Mouse (Mus musculus): ENCODE results near the gene Rbm25. TPM values are rescaled to one million over a fixed set of nuclear protein-coding genes. Genes with fewer than 3 reads are reported as not detected.
"Not testable (repeated sequence)": the region's sequence is repeated elsewhere in the genome, so short reads cannot be mapped to it uniquely, and the experiment has no call there.

The Rbm25 gene
- 130 and 157 TPM in 2 replicates for polyA plus RNA-seq (2012; rRNA removed)

DNA sequence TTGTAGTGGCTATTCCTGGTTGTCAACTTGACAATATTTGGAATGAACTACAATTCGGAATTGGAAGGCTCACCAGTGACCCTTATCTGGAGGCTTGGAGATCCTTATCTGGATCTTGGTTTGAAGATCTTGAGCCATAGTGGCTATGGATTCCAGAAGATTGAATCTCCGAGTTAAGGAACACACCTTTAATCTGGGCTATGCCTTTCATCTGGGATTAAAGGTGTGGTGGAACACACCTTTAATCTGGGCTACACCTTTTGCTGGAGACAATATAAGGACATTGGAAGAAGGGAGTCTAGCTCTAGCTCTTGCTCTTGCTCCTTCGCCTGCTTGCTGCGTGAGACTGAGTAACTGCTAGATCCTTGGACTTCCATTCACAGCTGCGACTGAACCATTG, at the start of gene Rbm25:
Rbm25 (plus strand) TSS at position 301 of the 400 bp plus-strand sequence.
- H3K4me1 ChIP-seq (ENCODE audit: control insufficient read depth, insufficient read depth, low read length), result not testable (repeated sequence)
- peak within 1 kb of the TSS; percentile 86 for H3K27ac ChIP-seq (ENCODE audit: insufficient read depth, low read length)
- H3K4me3 ChIP-seq (ENCODE audit: insufficient read depth, low read length), result peak within 1 kb of the TSS; percentile 80

- Histone ChIP-seq H3K4me1 (ENCODE audit: control insufficient read depth, insufficient read depth, low read length) (peaks cover 1% of the 10 kb centered on the region; the same call in 1 of the 2 replicates), H3K4me3 (ENCODE audit: insufficient read depth, low read length) (no peak overlapping the region), H3K27ac (ENCODE audit: insufficient read depth, low read length) (peak overlapping the region; percentile 77; the same call in 1 of the 2 replicates)
- TF ChIP-seq CTCF (IDR thresholded peaks at IDR 0.05; ENCODE audit: extremely low read depth, insufficient read depth, low read length), result no peak
- no peak for TF ChIP-seq POLR2A (IDR thresholded peaks at IDR 0.05; ENCODE audit: extremely low read depth, insufficient read depth, low read length)
These were observed 48.9 kb upstream of the Rbm25 start for GRCm38 (mm10) chr12:83582106-83582505.

DNA sequence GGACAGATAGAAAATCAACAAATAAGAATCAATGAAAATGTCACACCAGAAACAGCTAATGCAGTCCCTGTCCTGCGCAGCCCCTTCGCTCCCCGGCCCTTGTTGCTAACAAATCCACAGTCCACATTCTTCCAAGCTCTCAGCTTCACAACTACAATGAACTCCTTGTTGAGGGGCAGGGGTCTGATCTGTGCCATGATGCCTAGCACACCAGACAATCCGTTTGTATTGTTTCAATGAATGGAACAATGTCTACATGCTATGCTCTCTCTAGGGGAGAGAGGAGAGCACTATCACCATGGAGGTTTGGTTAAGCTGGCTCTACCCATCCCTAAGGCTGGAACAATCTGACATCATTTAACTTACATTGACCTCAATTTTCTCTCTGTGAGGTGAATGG, 48.3 kb upstream of the Rbm25 start:
- TF ChIP-seq CTCF (IDR thresholded peaks at IDR 0.05; ENCODE audit: extremely low read depth, insufficient read depth, low read length) (no peak), POLR2A (IDR thresholded peaks at IDR 0.05; ENCODE audit: extremely low read depth, insufficient read depth, low read length) (no peak)
- no peak overlapping the region for H3K4me3 ChIP-seq (ENCODE audit: insufficient read depth, low read length)
- H3K27ac ChIP-seq (ENCODE audit: insufficient read depth, low read length), result peak overlapping the region; percentile 37; the same call in 1 of the 2 replicates
- peaks cover 2% of the 10 kb centered on the region; the same call in 1 of the 2 replicates for H3K4me1 ChIP-seq (ENCODE audit: control insufficient read depth, insufficient read depth, low read length)

- H3K4me1 ChIP-seq (ENCODE audit: control insufficient read depth, insufficient read depth, low read length), result peaks cover 6% of the 10 kb centered on the region; the same call in 1 of the 2 replicates
- no peak for TF ChIP-seq POLR2A (IDR thresholded peaks at IDR 0.05; ENCODE audit: extremely low read depth, insufficient read depth, low read length)
- TF ChIP-seq CTCF (IDR thresholded peaks at IDR 0.05; ENCODE audit: extremely low read depth, insufficient read depth, low read length), result no peak
- H3K27ac ChIP-seq (ENCODE audit: insufficient read depth, low read length), result no peak overlapping the region
- no peak overlapping the region for H3K4me3 ChIP-seq (ENCODE audit: insufficient read depth, low read length)
These were observed 44.4 kb upstream of the Rbm25 start for GRCm38 (mm10) chr12:83586628-83587027.

- no peak for TF ChIP-seq POLR2A (IDR thresholded peaks at IDR 0.05; ENCODE audit: extremely low read depth, insufficient read depth, low read length)
- TF ChIP-seq CTCF (IDR thresholded peaks at IDR 0.05; ENCODE audit: extremely low read depth, insufficient read depth, low read length), result no peak
- Histone ChIP-seq H3K27ac (ENCODE audit: insufficient read depth, low read length) (no peak overlapping the region), H3K4me3 (ENCODE audit: insufficient read depth, low read length) (no peak overlapping the region), H3K4me1 (ENCODE audit: control insufficient read depth, insufficient read depth, low read length) (peaks cover 10% of the 10 kb centered on the region)
These were observed 39.1 kb upstream of the Rbm25 start for GRCm38 (mm10) chr12:83591754-83592501.

DNA sequence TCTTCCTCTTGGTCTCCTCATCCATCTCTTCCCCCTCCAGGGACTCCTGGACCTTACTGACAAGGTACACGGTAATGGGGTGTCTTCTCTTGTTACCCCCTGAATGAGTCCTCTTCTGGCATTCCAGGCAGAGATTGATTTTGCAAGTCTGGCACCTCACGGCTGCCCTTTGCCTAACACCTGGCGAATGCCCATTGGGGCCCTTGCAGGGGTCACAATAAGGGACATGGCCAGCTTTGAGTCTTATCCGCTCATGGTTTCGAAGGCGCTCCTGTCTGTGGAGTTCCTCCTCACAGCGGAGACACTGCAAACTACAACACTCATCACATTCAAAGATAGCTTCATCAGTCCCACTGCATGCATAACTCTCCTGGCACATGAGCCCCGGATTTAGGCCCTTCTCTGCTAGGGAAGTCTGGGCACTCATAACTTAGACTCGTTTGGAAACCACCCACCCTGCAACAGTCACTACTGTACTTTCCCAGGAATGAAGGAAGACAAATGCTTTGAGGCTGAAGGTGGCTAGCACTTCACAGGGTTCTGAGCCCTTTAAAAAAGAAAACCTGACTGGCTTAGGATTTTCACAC, 36.5 kb upstream of the Rbm25 start:
- Histone ChIP-seq H3K4me1 (ENCODE audit: control insufficient read depth, insufficient read depth, low read length) (peaks cover 7% of the 10 kb centered on the region; the same call in 1 of the 2 replicates), H3K4me3 (ENCODE audit: insufficient read depth, low read length) (no peak overlapping the region), H3K27ac (ENCODE audit: insufficient read depth, low read length) (no peak overlapping the region)
- TF ChIP-seq CTCF (IDR thresholded peaks at IDR 0.05; ENCODE audit: extremely low read depth, insufficient read depth, low read length) (no peak), POLR2A (IDR thresholded peaks at IDR 0.05; ENCODE audit: extremely low read depth, insufficient read depth, low read length) (no peak)

DNA sequence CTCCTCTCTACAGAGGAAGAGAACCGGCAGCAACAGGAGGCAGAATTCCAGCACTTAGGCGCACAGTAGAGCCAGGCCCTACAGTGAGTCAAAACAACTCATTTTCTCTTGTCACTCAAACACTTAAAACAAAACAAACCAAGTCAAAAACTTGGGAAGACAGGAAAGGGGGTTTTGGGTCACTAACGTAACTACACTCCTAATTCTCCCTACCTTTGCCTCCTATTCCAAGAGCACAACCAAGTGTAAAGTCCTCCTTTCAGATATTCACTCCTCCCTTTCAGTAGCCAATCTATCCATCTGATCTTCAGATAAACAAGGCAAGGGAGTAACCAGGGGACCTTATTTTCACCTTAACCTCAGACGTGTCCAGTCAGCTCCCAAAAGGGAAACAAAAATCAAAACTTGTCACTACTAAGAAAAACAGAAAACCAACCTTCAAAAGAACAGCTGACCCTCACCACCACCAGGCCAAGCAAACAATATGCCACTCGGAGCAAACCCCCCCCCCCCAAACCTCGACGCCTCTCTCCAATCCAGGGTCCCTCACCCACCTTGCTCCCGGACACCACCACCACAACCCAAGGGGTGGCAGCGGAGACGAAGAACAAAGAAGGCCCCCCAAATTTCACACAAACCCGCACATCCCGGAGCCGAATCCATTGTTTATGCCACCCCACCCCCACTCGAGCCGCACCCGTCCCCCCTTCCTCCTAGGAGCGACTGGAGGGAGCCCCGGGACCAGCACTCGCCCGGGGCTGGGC, 34.7 kb upstream of the Rbm25 start:
- Histone ChIP-seq H3K4me1 (ENCODE audit: control insufficient read depth, insufficient read depth, low read length) (peaks cover 6% of the 10 kb centered on the region; the same call in 1 of the 2 replicates), H3K4me3 (ENCODE audit: insufficient read depth, low read length) (peak overlapping the region; percentile 44), H3K27ac (ENCODE audit: insufficient read depth, low read length) (no peak overlapping the region)
- TF ChIP-seq CTCF (IDR thresholded peaks at IDR 0.05; ENCODE audit: extremely low read depth, insufficient read depth, low read length) (no peak), POLR2A (IDR thresholded peaks at IDR 0.05; ENCODE audit: extremely low read depth, insufficient read depth, low read length) (no peak)

DNA sequence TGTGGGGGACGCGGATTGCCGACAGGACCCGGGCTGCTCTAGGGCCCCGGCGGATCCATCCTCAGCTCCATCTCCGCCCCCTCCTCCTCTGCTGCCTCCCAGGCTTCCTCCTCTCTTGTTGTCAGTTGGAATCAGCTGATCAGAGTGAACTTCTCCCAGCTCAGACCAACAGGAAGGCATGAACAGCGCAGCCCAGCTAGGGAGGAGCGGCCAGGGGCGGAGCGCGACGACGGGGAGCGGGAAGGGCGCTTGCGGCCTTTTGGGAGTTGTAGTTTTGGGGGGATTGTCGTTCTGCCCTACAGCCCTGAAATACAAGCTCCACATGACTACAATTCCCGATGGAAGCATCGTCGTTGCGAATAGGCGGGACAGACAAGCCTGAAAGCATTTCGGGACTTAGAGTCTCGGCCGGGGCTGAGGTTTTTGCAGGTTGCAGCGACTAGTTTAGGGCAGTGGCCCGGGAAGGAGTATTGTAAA, 34.0 kb upstream of the Rbm25 start, which contains the start of gene Zfyve1:
Zfyve1 (minus strand) TSS at position 198 of the 477 bp plus-strand sequence.
- TF ChIP-seq CTCF (IDR thresholded peaks at IDR 0.05; ENCODE audit: extremely low read depth, insufficient read depth, low read length), result no peak
- TF ChIP-seq POLR2A (IDR thresholded peaks at IDR 0.05; ENCODE audit: extremely low read depth, insufficient read depth, low read length), result peak; percentile 86
- H3K4me3 ChIP-seq (ENCODE audit: insufficient read depth, low read length), result peak within 1 kb of the TSS; percentile 44
- no peak within 1 kb of the TSS for H3K27ac ChIP-seq (ENCODE audit: insufficient read depth, low read length)
- H3K4me1 ChIP-seq (ENCODE audit: control insufficient read depth, insufficient read depth, low read length), result peaks cover 6% of the 10 kb centered on the region; the same call in 1 of the 2 replicates

- no peak overlapping the region for H3K4me3 ChIP-seq (ENCODE audit: insufficient read depth, low read length)
- H3K4me1 ChIP-seq (ENCODE audit: control insufficient read depth, insufficient read depth, low read length), result peaks cover 4% of the 10 kb centered on the region; the same call in 1 of the 2 replicates
- TF ChIP-seq POLR2A (IDR thresholded peaks at IDR 0.05; ENCODE audit: extremely low read depth, insufficient read depth, low read length) (no peak), CTCF (IDR thresholded peaks at IDR 0.05; ENCODE audit: extremely low read depth, insufficient read depth, low read length) (no peak)
- no peak overlapping the region for H3K27ac ChIP-seq (ENCODE audit: insufficient read depth, low read length)
These were observed 33.2 kb upstream of the Rbm25 start for GRCm38 (mm10) chr12:83597881-83598280.
